Mouse (Mus musculus): ENCODE measurements at regions not wholly inside any gene's neighbourhood (a gene's known extent, or its start where the extent isn't known, plus 50 kb on each side); places are given as distances from the start of the nearest gene placed in this dataset.
"Not testable (repeated sequence)": the region's sequence is repeated elsewhere in the genome, so short reads cannot be mapped to it uniquely, and the experiment has no call there.

- intact Hi-C loops (cut with DNase I; ENCODE audit: low total_unique reads): no loop called here
- peak; percentile 5 for DNase-seq
Measured at GRCm38 (mm10) chr14:116586742-116587141, 338.4 kb upstream of the Gpc6 start.

GRCm38 (mm10) chr14:116589529-116589928, 335.6 kb upstream of the Gpc6 start:
- intact Hi-C loops (cut with DNase I; ENCODE audit: low total_unique reads): no loop called here
- DNase-seq: no peak

- no peak for DNase-seq
- intact Hi-C loops (cut with DNase I; ENCODE audit: low total_unique reads): no loop called here
Measured at GRCm38 (mm10) chr14:116590111-116590510, 335.0 kb upstream of the Gpc6 start.

GRCm38 (mm10) chr14:116608130-116608529, 317.0 kb upstream of the Gpc6 start:
- intact Hi-C loops (cut with DNase I; ENCODE audit: low total_unique reads): no loop called here
- no peak for DNase-seq

- intact Hi-C loops (cut with DNase I; ENCODE audit: low total_unique reads): no loop called here
- DNase-seq: no peak
Measured at GRCm38 (mm10) chr14:116611210-116611609, 313.9 kb upstream of the Gpc6 start.

GRCm38 (mm10) chr14:116632181-116632580, 292.9 kb upstream of the Gpc6 start:
- DNase-seq: no peak

GRCm38 (mm10) chr14:116642091-116642490, 283.0 kb upstream of the Gpc6 start:
- intact Hi-C loops (cut with DNase I; ENCODE audit: low total_unique reads): no loop called here

More at GRCm38 (mm10) chr14:116632181-116632580, 292.9 kb upstream of the Gpc6 start:
- intact Hi-C loops (cut with DNase I; ENCODE audit: low total_unique reads): no loop called here

GRCm38 (mm10) chr14:116651897-116652296, 273.2 kb upstream of the Gpc6 start:
- DNase-seq: no peak
- intact Hi-C loops (cut with DNase I; ENCODE audit: low total_unique reads): no loop called here

More at GRCm38 (mm10) chr14:116642091-116642490, 283.0 kb upstream of the Gpc6 start:
- no peak for DNase-seq

GRCm38 (mm10) chr14:116683909-116684308, 241.2 kb upstream of the Gpc6 start:
- intact Hi-C loops (cut with DNase I; ENCODE audit: low total_unique reads): no loop called here
- DNase-seq: no peak

- intact Hi-C loops (cut with DNase I; ENCODE audit: low total_unique reads): no loop called here
- DNase-seq: no peak
Measured at GRCm38 (mm10) chr14:116697675-116698074, 227.4 kb upstream of the Gpc6 start.

- intact Hi-C loops (cut with DNase I; ENCODE audit: low total_unique reads): no loop called here
- DNase-seq: no peak
Measured at GRCm38 (mm10) chr14:116698437-116698836, 226.7 kb upstream of the Gpc6 start.

- intact Hi-C loops (cut with DNase I; ENCODE audit: low total_unique reads); DNase-seq: not testable (repeated sequence)
Measured at GRCm38 (mm10) chr14:116734596-116734995, 190.5 kb upstream of the Gpc6 start.

- intact Hi-C loops (cut with DNase I; ENCODE audit: low total_unique reads): no loop called here
- DNase-seq: no peak
Measured at GRCm38 (mm10) chr14:116754438-116755157, 170.5 kb upstream of the Gpc6 start.

GRCm38 (mm10) chr14:116761429-116761828, 163.7 kb upstream of the Gpc6 start:
- intact Hi-C loops (cut with DNase I; ENCODE audit: low total_unique reads): no loop called here
- no peak for DNase-seq

GRCm38 (mm10) chr14:116771120-116771519, 154.0 kb upstream of the Gpc6 start:
- intact Hi-C loops (cut with DNase I; ENCODE audit: low total_unique reads): no loop called here
- no peak for DNase-seq

GRCm38 (mm10) chr14:116771671-116772070, 153.4 kb upstream of the Gpc6 start:
- intact Hi-C loops (cut with DNase I; ENCODE audit: low total_unique reads): no loop called here

GRCm38 (mm10) chr14:116779661-116780060, 145.5 kb upstream of the Gpc6 start:
- no peak for DNase-seq
- intact Hi-C loops (cut with DNase I; ENCODE audit: low total_unique reads): no loop called here

More at GRCm38 (mm10) chr14:116771671-116772070, 153.4 kb upstream of the Gpc6 start:
- DNase-seq: no peak

GRCm38 (mm10) chr14:116783840-116784239, 141.3 kb upstream of the Gpc6 start:
- intact Hi-C loops (cut with DNase I; ENCODE audit: low total_unique reads): no loop called here
- no peak for DNase-seq

- intact Hi-C loops (cut with DNase I; ENCODE audit: low total_unique reads): no loop called here
- DNase-seq: no peak
Measured at GRCm38 (mm10) chr14:116806504-116806903, 118.6 kb upstream of the Gpc6 start.

GRCm38 (mm10) chr14:116808581-116808980, 116.5 kb upstream of the Gpc6 start:
- intact Hi-C loops (cut with DNase I; ENCODE audit: low total_unique reads): no loop called here
- no peak for DNase-seq

- intact Hi-C loops (cut with DNase I; ENCODE audit: low total_unique reads): no loop called here
- DNase-seq: no peak
Measured at GRCm38 (mm10) chr14:116810661-116811345, 114.3 kb upstream of the Gpc6 start.

Measured in gastrocnemius, postnatal 14 days (tissue).